Mouse (Mus musculus): ENCODE measurements around the gene Vmn2r15. TPM values are rescaled to one million over a fixed set of nuclear protein-coding genes. Genes with fewer than 3 reads are reported as not detected.

Gene Vmn2r15
- polyA plus RNA-seq (2015; fragmentation: Nextera tagmentation; extraction: Ambion mirVana): not detected in 2 replicates

DNA sequence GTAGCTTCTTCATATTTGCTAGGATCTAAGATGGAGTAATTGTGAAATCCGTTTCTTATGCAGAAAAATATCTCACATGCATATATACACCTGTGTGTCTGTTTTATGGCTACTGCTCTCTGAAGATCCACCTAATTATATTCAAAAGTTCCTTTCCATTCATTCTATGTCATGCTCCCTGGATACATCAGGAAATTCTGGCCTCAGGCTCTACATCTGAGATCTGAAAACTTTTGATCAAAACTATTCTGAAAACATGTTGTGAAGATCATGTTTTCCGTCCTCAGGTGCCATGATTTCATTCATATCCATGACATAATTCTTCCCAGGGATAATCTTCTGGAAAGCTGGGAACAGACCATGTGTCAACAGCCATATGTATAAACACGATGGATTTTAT is at the start of gene Vmn2r15:
Gene Vmn2r15, minus strand, starts transcription at position 101 of the 400 bp plus-strand sequence.
- H3K9ac ChIP-seq: no peak within 1 kb of the TSS
- ATAC-seq (ENCODE audit: low FRiP score): no peak
- no peak within 1 kb of the TSS for H3K4me2 ChIP-seq
- H3K4me3 ChIP-seq: no peak within 1 kb of the TSS
- whole genome bisulfite sequencing: 59% methylated on average over 3 of the region's 3 CpGs
- no peaks in the 10 kb centered on the region for H3K4me1 ChIP-seq (replicated peaks)
- no peaks in the 10 kb centered on the region for H3K36me3 ChIP-seq
- H3K27me3 ChIP-seq: no peaks in the 10 kb centered on the region
- peaks cover 24% of the 10 kb centered on the region for H3K9me3 ChIP-seq
- H3K27ac ChIP-seq: no peak within 1 kb of the TSS

DNA sequence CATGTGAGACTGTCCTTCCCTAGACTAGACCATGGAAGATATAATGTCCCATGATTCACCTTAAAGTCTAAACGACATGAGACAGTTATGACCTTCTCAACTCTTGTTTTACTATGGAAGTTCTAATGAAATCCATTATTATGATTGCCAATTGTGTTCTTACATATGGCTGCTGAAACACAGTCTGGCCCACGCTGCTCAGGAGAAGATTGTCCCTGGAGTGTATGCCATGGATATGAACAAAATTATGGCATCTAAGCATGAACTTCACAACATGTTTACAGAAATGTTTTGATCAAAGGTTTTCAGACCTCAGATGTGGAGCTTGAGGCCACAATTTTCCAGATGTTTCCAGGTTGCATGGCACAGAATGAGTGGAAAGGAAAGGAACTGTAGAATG is 32.4 kb upstream of the Vmn2r15 start, which contains the start of gene Vmn2r16:
Gene Vmn2r16, plus strand, starts transcription at position 301 of the 400 bp plus-strand sequence.
- 63% methylated on average over 2 of the region's 2 CpGs for WGBS
- no peak for ATAC-seq (ENCODE audit: low FRiP score)
- Histone ChIP-seq H3K36me3 (no peaks in the 10 kb centered on the region), H3K4me3 (no peak within 1 kb of the TSS), H3K4me1 (replicated peaks) (no peaks in the 10 kb centered on the region), H3K27me3 (no peaks in the 10 kb centered on the region), H3K9ac (no peak within 1 kb of the TSS), H3K9me3 (peaks cover 34% of the 10 kb centered on the region), H3K27ac (no peak within 1 kb of the TSS), H3K4me2 (no peak within 1 kb of the TSS)

DNA sequence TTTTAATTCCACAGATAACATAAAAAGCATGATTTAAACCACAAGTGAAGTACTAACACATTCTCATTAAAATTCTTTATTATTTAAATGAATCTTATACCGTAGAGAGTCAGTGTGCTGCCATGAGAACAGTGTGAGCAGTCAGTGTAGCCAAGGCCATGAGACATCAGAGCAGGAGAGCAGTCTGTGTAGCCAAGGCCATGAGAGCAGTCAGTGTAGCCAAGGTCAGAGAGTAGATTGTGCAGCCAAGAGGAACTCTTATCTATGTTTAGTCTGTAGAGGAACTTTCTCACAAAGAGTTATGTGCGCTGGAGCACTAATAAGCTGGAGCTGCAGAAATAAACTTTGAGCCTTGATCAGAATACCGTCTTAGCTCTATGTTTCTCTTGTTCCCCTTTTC is 2.8 kb downstream of the Vmn2r15 start:
- no peak overlapping the region for H3K4me3 ChIP-seq
- 89% methylated on average over 3 of the region's 3 CpGs for WGBS

More for the DNA sequence above, 2.8 kb downstream of the Vmn2r15 start:
- Histone ChIP-seq H3K4me2 (no peak overlapping the region), H3K4me1 (replicated peaks) (no peaks in the 10 kb centered on the region), H3K27ac (no peak overlapping the region), H3K9ac (no peak overlapping the region), H3K9me3 (peaks cover 21% of the 10 kb centered on the region), H3K27me3 (no peaks in the 10 kb centered on the region), H3K36me3 (no peaks in the 10 kb centered on the region)
- ATAC-seq (ENCODE audit: low FRiP score): no peak

Other genes with a start within 250 kb of the Vmn2r15 start
- not detected in 2 replicates for gene Vmn2r11, start 238.1 kb downstream of the Vmn2r15 start, polyA plus RNA-seq (2015; fragmentation: Nextera tagmentation; extraction: Ambion mirVana)
- gene Vmn2r12, start 199.7 kb downstream of the Vmn2r15 start, polyA plus RNA-seq (2015; fragmentation: Nextera tagmentation; extraction: Ambion mirVana): not detected in 2 replicates
- not detected in 2 replicates for gene Vmn2r13, start 105.4 kb downstream of the Vmn2r15 start, polyA plus RNA-seq (2015; fragmentation: Nextera tagmentation; extraction: Ambion mirVana)
- not detected in 2 replicates for gene Vmn2r14, start 72.9 kb downstream of the Vmn2r15 start, polyA plus RNA-seq (2015; fragmentation: Nextera tagmentation; extraction: Ambion mirVana)
- gene Vmn2r16, start 32.5 kb upstream of the Vmn2r15 start, polyA plus RNA-seq (2015; fragmentation: Nextera tagmentation; extraction: Ambion mirVana): not detected in 2 replicates
- gene Vmn2r17, start 122.0 kb upstream of the Vmn2r15 start, polyA plus RNA-seq (2015; fragmentation: Nextera tagmentation; extraction: Ambion mirVana): not detected in 2 replicates